Mouse (Mus musculus) heart, embryonic 10.5 days (tissue): ENCODE results near the gene Calm1. TPM values are rescaled to one million over a fixed set of nuclear protein-coding genes. Genes with fewer than 3 reads are reported as not detected.

Experiments used
- DNase-seq: peaks from one replicate; pipeline ENCODE4 v3.0.0-alpha.2; 2017; ENCODE audit warnings: low spot score
- H3K27ac ChIP-seq: fragments of 300-500 bp; sonication (generic); 2 replicates; pipeline ENCODE4 v1.5.1; 2016; ENCODE audit warnings: mild to moderate bottlenecking
- H3K27me3 ChIP-seq: fragments of 300-500 bp; sonication (generic); 2 replicates; pipeline ENCODE4 v1.6.1; 2016; ENCODE audit warnings: mild to moderate bottlenecking; ENCODE audit not compliant: poor library complexity, insufficient read depth, severe bottlenecking
- H3K36me3 ChIP-seq: fragments of 300-500 bp; sonication (generic); 2 replicates; pipeline ENCODE4 v1.6.1; 2016; ENCODE audit warnings: mild to moderate bottlenecking, moderate library complexity
- H3K4me1 ChIP-seq: fragments of 300-500 bp; sonication (generic); 2 replicates; pipeline ENCODE4 v1.6.1; 2016; ENCODE audit warnings: mild to moderate bottlenecking
- H3K4me3 ChIP-seq: fragments of 300-500 bp; sonication (generic); 2 replicates; pipeline ENCODE4 v1.5.1; 2016; ENCODE audit warnings: mild to moderate bottlenecking, moderate library complexity
- H3K9me3 ChIP-seq: fragments of 300-500 bp; sonication (generic); 2 replicates; pipeline ENCODE4 v1.6.1; 2016; ENCODE audit warnings: mild to moderate bottlenecking, moderate library complexity
- WGBS: fragments of 180-500 bp; shearing (Covaris S2); methylation state at CpG from one replicate; pipeline ENCODE4 v1.1.7; 2016; 5-methylcytosine and 5-hydroxymethylcytosine counted together
- polyA plus RNA-seq: library from polyadenylated mRNA; unstranded; fragments of >200 nt; fragmentation: Nextera tagmentation; extraction: Ambion mirVana; gene quantifications from 2 replicates; pipeline ENCODE4 v1.2.1, GENCODE M21; 2016

The Calm1 gene
- polyA plus RNA-seq, 1 experiment from 2014 or later, result 1,083 TPM

- no peak overlapping the region for H3K27ac ChIP-seq
- peak overlapping the region; percentile 100 for H3K4me3 ChIP-seq
- H3K9me3 ChIP-seq, result no peaks in the 10 kb centered on the region
- WGBS, result 49% methylated on average over 4 of the region's 4 CpGs
- no peak for DNase-seq
- peaks cover 23% of the 10 kb centered on the region for H3K4me1 ChIP-seq
- peaks cover 41% of the 10 kb centered on the region for H3K36me3 ChIP-seq
- no peaks in the 10 kb centered on the region for H3K27me3 ChIP-seq
These were observed 2.1 kb downstream of the Calm1 start for GRCm38 (mm10) chr12:100201363-100201711.

GRCm38 (mm10) chr12:100201838-100202237 is 2.6 kb downstream of the Calm1 start:
- H3K9me3 ChIP-seq, result no peaks in the 10 kb centered on the region
- WGBS, result 2% methylated on average over 13 of the region's 13 CpGs
- H3K4me3 ChIP-seq, result peak overlapping the region; percentile 100
- DNase-seq, result peak; percentile 95
- H3K27me3 ChIP-seq, result no peaks in the 10 kb centered on the region
- no peak overlapping the region for H3K27ac ChIP-seq
- H3K36me3 ChIP-seq, result peaks cover 46% of the 10 kb centered on the region
- H3K4me1 ChIP-seq, result peaks cover 23% of the 10 kb centered on the region

GRCm38 (mm10) chr12:100203759-100204158 is 4.5 kb downstream of the Calm1 start:
- Histone ChIP-seq H3K27ac (no peak overlapping the region), H3K27me3 (no peaks in the 10 kb centered on the region), H3K4me1 (peaks cover 21% of the 10 kb centered on the region), H3K9me3 (no peaks in the 10 kb centered on the region), H3K4me3 (no peak overlapping the region), H3K36me3 (peaks cover 64% of the 10 kb centered on the region)
- no peak for DNase-seq
- 57% methylated on average over 3 of the region's 3 CpGs for WGBS

- H3K27me3 ChIP-seq, result no peaks in the 10 kb centered on the region
- no peak for DNase-seq
- peaks cover 72% of the 10 kb centered on the region for H3K36me3 ChIP-seq
- no peak overlapping the region for H3K27ac ChIP-seq
- no peaks in the 10 kb centered on the region for H3K9me3 ChIP-seq
- H3K4me1 ChIP-seq, result peaks cover 17% of the 10 kb centered on the region
- WGBS, result 91% methylated on average over 8 of the region's 8 CpGs
- H3K4me3 ChIP-seq, result no peak overlapping the region
These were observed 5.9 kb downstream of the Calm1 start for GRCm38 (mm10) chr12:100205156-100205555.

DNA sequence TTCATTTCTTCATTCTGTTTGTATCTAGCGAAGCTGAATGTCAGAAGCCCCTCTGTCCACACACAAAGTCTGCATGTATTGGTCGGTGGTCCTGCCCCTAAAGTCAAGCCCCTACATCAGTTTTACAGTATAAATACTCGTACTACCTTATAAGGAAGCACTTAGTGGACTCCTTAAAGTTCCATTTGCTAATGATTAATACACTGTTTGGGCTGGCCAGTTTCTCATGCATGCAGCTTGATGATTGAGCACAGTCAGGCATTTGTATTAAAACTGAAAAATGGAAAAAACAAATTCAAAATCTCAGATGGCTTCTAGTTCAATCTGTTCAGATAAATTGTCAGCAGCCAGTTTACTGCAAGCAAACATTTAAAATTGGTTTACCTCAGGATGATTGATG is 7.3 kb downstream of the Calm1 start:
- 85% methylated on average over 3 of the region's 3 CpGs for WGBS
- H3K4me1 ChIP-seq, result peaks cover 15% of the 10 kb centered on the region
- no peaks in the 10 kb centered on the region for H3K9me3 ChIP-seq
- H3K27ac ChIP-seq, result no peak overlapping the region
- no peak for DNase-seq
- H3K4me3 ChIP-seq, result no peak overlapping the region
- no peaks in the 10 kb centered on the region for H3K27me3 ChIP-seq
- H3K36me3 ChIP-seq, result peaks cover 72% of the 10 kb centered on the region

DNA sequence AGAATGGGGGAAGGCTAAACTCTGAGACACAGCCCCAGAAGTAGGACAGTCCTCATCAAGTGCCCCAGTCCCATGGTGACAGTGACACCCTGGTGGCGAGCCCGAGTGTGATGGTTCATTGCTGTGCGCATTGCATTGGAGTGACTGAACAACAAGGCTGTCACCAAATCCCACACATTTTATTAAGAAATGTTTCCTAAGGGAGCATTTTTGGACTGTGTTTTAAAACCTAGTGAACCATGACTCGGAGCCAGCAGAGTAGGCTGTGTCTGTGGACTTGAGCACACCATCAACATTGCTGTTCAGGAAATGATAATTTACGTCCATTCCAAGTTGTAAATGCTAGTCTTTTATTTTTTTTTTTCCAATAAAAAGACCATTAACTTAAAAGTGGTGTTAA is 7.7 kb downstream of the Calm1 start:
- Histone ChIP-seq H3K4me1 (peaks cover 11% of the 10 kb centered on the region), H3K36me3 (peaks cover 72% of the 10 kb centered on the region), H3K27ac (no peak overlapping the region), H3K4me3 (no peak overlapping the region), H3K27me3 (no peaks in the 10 kb centered on the region), H3K9me3 (no peaks in the 10 kb centered on the region)
- 94% methylated on average over 5 of the region's 5 CpGs for WGBS
- DNase-seq, result no peak

GRCm38 (mm10) chr12:100209701-100210478 is 10.7 kb downstream of the Calm1 start:
- 83% methylated on average over 10 of the region's 10 CpGs for WGBS
- peaks cover 49% of the 10 kb centered on the region for H3K36me3 ChIP-seq
- peaks cover 12% of the 10 kb centered on the region for H3K4me1 ChIP-seq
- no peaks in the 10 kb centered on the region for H3K27me3 ChIP-seq
- DNase-seq, result no peak
- H3K9me3 ChIP-seq, result no peaks in the 10 kb centered on the region
- no peak overlapping the region for H3K27ac ChIP-seq
- no peak overlapping the region for H3K4me3 ChIP-seq

DNA sequence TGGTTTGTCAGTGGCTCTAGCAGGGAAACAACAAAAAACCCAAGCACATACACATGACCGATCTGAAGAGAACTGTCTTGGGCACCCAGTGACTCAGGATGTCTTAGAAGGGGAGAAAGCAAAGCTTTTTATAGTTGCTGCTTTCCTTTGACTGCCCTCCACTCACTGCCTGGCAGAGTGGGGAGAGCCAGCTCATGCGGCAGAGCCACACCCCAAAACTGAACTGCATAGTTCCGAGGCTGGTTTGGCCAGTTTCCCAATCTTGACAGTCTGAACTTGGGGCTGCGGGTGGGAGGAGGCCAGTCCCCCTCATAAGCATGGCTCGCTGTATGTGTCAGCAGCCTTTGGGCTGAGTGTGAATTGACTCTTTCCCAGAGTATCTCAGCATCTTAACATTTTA is 11.7 kb downstream of the Calm1 start:
- H3K9me3 ChIP-seq, result no peaks in the 10 kb centered on the region
- H3K27ac ChIP-seq, result no peak overlapping the region
- 47% methylated on average over 5 of the region's 5 CpGs for WGBS
- peaks cover 12% of the 10 kb centered on the region for H3K4me1 ChIP-seq
- no peak for DNase-seq
- H3K4me3 ChIP-seq, result no peak overlapping the region
- peaks cover 38% of the 10 kb centered on the region for H3K36me3 ChIP-seq
- no peaks in the 10 kb centered on the region for H3K27me3 ChIP-seq

DNA sequence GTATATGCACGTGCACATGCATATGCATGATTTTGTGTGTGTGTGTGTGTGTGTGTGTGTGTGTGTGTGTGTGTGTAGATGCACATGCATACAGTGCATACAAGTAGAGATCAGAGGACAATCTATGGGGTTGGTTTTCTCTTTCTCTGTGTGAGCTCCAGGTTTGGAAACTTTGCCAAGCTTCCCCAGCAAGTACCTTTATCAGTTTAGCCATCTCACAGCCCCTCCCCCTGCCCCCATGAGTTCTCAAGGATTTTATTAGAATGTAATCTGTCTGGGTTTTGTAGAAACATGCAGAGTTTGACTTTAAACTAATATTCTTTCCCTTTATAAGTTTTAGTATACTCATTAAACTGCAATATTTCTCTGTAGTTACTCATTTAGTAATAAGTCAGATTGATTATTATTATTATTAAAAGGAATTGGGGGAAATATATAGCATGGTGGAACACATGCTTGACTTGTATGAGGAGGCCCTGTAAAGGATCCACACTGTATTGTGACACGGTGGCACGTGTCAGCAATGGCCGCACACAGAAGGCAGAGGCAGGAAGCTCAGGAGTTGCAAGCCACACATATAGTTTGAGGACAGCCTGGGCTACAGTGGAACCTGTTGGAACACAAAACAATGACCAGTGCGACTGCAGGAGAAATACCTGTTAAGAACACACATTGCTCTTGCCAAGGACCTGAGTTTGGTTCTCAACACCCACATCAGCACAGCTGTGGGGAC is 12.4 kb downstream of the Calm1 start:
- 76% methylated on average over 5 of the region's 5 CpGs for WGBS
- Histone ChIP-seq H3K27me3 (no peaks in the 10 kb centered on the region), H3K9me3 (no peaks in the 10 kb centered on the region), H3K4me1 (peaks cover 12% of the 10 kb centered on the region), H3K27ac (no peak overlapping the region), H3K4me3 (no peak overlapping the region), H3K36me3 (peaks cover 31% of the 10 kb centered on the region)
- no peak for DNase-seq

DNA sequence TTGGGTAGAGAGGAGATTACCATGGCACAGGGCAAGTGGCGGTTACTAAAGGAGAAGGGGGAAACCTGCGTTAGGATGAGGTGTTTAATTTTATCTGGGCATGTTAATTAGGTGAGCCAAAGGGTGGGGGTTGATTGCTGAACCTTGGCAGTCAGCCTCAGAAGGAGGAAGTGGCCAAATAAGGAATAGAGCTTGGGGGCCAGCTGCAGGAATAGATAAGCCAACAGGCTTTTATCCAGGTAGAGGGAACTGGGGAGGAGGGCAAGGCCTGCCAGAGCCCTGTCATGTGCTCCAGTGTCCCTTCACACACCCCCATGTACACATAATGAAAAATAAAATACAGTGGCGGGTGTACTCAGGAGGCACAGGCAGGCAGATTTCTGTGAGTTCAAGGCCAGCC is 13.2 kb downstream of the Calm1 start:
- H3K36me3 ChIP-seq, result peaks cover 24% of the 10 kb centered on the region

GRCm38 (mm10) chr12:100213162-100213561 is 13.9 kb downstream of the Calm1 start:
- no peak for DNase-seq
- Histone ChIP-seq H3K36me3 (peaks cover 16% of the 10 kb centered on the region), H3K4me1 (peaks cover 12% of the 10 kb centered on the region), H3K4me3 (no peak overlapping the region), H3K27me3 (no peaks in the 10 kb centered on the region), H3K27ac (no peak overlapping the region), H3K9me3 (no peaks in the 10 kb centered on the region)
- 78% methylated on average over 2 of the region's 2 CpGs for WGBS

More for the DNA sequence above, 13.2 kb downstream of the Calm1 start:
- Histone ChIP-seq H3K4me1 (peaks cover 12% of the 10 kb centered on the region), H3K9me3 (no peaks in the 10 kb centered on the region), H3K27me3 (no peaks in the 10 kb centered on the region), H3K4me3 (no peak overlapping the region), H3K27ac (no peak overlapping the region)
- 36% methylated on average over 3 of the region's 3 CpGs for WGBS
- DNase-seq, result no peak

GRCm38 (mm10) chr12:100214156-100214555 is 14.9 kb downstream of the Calm1 start:
- H3K27ac ChIP-seq, result no peak overlapping the region
- WGBS, result 90% methylated on average over 10 of the region's 10 CpGs
- peaks cover 12% of the 10 kb centered on the region for H3K4me1 ChIP-seq
- no peaks in the 10 kb centered on the region for H3K9me3 ChIP-seq
- H3K27me3 ChIP-seq, result no peaks in the 10 kb centered on the region
- DNase-seq, result no peak
- peaks cover 11% of the 10 kb centered on the region; the same call in 1 of the 2 replicates for H3K36me3 ChIP-seq
- no peak overlapping the region for H3K4me3 ChIP-seq

DNA sequence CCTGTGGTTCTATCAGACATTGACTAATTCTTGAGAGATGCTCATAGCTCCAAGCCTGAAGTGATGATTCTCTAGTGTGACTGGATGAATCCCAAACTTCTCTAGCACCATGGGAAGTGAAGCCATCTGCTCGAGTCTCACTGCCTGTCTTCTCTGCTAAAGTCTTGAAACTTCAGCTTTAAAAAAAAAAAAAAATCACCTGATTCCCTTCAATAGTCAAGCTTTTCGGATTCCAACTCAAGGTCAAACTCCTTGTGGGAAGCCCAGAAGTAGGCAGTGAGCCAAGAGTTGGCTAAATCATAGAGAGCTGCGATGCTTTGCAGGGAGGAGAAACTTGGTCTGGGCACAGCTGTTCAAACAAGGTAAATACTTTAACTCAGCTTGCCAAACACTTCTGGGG is 15.5 kb downstream of the Calm1 start:
- peaks cover 12% of the 10 kb centered on the region for H3K4me1 ChIP-seq
- no peak overlapping the region for H3K4me3 ChIP-seq
- DNase-seq, result no peak
- H3K9me3 ChIP-seq, result no peaks in the 10 kb centered on the region
- no peak overlapping the region for H3K27ac ChIP-seq
- WGBS, result 86% methylated on average over 3 of the region's 3 CpGs
- H3K27me3 ChIP-seq, result no peaks in the 10 kb centered on the region
- H3K36me3 ChIP-seq, result peaks cover 5% of the 10 kb centered on the region; the same call in 1 of the 2 replicates
